Mouse (Mus musculus) liver, embryonic 14.5 days (tissue): ENCODE measurements around the gene Nudt22.

ENCODE experiments used
- CTCF ChIP-seq: IDR thresholded peaks from 2 replicates; pipeline ENCODE4 v1.5.1; 2016; ENCODE audit warnings: antibody characterized with exemption, low read depth, control low read depth
- EP300 ChIP-seq: IDR thresholded peaks from 2 replicates; pipeline ENCODE4 v1.6.1; 2016; ENCODE audit warnings: antibody characterized with exemption, low read depth

DNA sequence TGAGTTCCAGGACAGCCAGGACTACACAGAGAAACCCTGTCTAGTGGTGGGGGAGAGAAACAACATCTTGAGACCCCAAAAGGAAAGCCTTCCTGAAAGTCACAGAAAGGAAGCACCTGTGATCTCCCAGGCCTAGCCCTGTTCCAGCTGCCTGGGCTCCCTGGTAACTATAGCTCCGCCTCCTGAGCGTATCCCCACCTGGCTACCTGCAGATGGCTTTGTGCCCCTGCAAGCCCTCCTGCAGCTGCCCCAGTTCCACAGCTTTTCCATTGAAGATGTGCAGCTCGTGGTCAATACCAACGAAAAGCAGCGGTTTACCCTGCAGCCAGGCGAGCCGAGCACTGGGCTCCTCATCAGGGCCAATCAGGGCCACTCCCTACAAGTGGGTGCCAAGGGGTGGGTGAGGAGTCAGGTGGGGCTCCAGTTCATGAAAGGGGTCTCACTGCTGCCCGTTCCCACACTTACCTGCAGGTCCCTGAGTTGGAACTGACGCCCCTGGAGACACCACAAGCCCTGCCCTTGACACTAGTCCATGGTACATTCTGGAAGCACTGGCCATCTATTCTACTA lies 1.9 kb upstream of the Nudt22 start:
- TF ChIP-seq CTCF = no peak
- TF ChIP-seq EP300 = no peak
